Mouse (Mus musculus): ENCODE data around the gene Cfap20.

DNA sequence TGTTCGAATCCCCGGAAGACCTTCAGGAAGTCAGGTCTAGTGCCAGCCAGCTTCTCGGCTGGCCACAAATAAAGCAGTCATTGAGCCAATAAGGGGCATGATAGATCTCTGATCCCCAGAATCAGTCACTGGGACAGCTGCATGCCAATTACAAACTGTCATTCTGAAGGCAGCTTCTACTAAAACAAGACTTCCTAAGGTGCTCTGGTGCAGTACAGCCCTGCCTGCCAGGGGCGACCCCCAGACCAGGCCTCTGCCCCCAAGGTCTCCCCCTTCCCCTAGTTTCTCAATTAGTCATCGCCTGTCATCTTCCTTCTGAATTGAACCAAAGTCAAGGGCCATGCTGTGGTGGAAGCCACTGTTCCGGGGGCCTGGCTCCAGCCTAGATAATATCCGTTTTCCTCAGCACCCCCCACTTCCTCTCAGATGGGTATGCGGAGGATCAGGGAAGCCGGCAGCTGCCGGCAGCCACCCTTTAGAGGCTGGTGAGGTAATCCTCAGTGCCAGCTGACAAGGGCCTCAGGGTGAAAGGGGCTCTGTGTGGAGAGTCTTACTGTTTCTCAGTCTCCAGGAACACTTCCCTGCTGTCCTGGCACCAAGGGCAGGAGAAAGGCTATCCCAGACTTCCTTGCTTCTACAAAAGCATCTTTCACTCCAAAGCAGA is 23.2 kb downstream of the Cfap20 start:
- TF ChIP-seq CTCF (IDR thresholded peaks at IDR 0.05; ENCODE audit: borderline replicate concordance, insufficient read depth, low read depth, low read length) (no peak), POLR2A (IDR thresholded peaks at IDR 0.05; ENCODE audit: borderline replicate concordance, insufficient read depth, low read length) (no peak)
